Mouse (Mus musculus) stomach, embryonic 15.5 days (tissue): ENCODE results near the gene Upp1. TPM values are rescaled to one million over a fixed set of nuclear protein-coding genes. Genes with fewer than 3 reads are reported as not detected.
"Not testable (repeated sequence)": the region's sequence is repeated elsewhere in the genome, so short reads cannot be mapped to it uniquely, and the experiment has no call there.

Source experiments
- ATAC-seq: fragments of 200-750 bp; cut with Nextera tagmentation; 2 replicates; pipeline ENCODE4 v1.8.0; 2017; ENCODE audit warnings: low read depth, moderate number of reproducible peaks, moderate TSS enrichment; ENCODE audit not compliant: insufficient read depth, low FRiP score
- H3K27ac ChIP-seq: fragments of 300-500 bp; sonication (generic); 2 replicates; pipeline ENCODE4 v1.5.1; 2015; ENCODE audit warnings: mild to moderate bottlenecking, inconsistent platforms
- H3K27me3 ChIP-seq: fragments of 300-500 bp; sonication (generic); replicated peaks from 2 replicates; pipeline ENCODE4 v1.6.1; 2015; ENCODE audit warnings: inconsistent platforms
- H3K36me3 ChIP-seq: fragments of 300-500 bp; sonication (generic); 2 replicates; pipeline ENCODE4 v1.6.1; 2015; ENCODE audit warnings: inconsistent platforms
- H3K4me1 ChIP-seq: fragments of 300-500 bp; sonication (generic); 2 replicates; pipeline ENCODE4 v1.6.1; 2015; ENCODE audit warnings: inconsistent platforms
- H3K4me2 ChIP-seq: fragments of 300-500 bp; sonication (generic); 2 replicates; pipeline ENCODE4 v1.6.1; 2015; ENCODE audit warnings: mild to moderate bottlenecking, inconsistent platforms
- H3K4me3 ChIP-seq: fragments of 300-500 bp; sonication (generic); replicated peaks from 2 replicates; pipeline ENCODE4 v1.5.1; 2015; ENCODE audit warnings: inconsistent platforms
- H3K9ac ChIP-seq: fragments of 300-500 bp; sonication (generic); 2 replicates; pipeline ENCODE4 v1.6.1; 2015; ENCODE audit warnings: inconsistent platforms
- H3K9me3 ChIP-seq: fragments of 300-500 bp; sonication (generic); 2 replicates; pipeline ENCODE4 v1.6.1; 2016; ENCODE audit warnings: inconsistent platforms
- WGBS: fragments of 180-500 bp; shearing (Covaris S2); methylation state at CpG from one replicate; pipeline ENCODE4 v1.1.7; 2015; 5-methylcytosine and 5-hydroxymethylcytosine counted together
- polyA plus RNA-seq: library from polyadenylated mRNA; unstranded; fragments of >200 nt; fragmentation: Nextera tagmentation; extraction: Ambion mirVana; gene quantifications from 2 replicates; pipeline ENCODE4 v1.2.1, GENCODE M21; 2015

Upp1 gene
- polyA plus RNA-seq, 1 experiment from 2014 or later, result 10.0 TPM

GRCm38 (mm10) chr11:9126373-9127107 lies 8.6 kb downstream of the Upp1 start:
- 68% methylated on average over 5 of the region's 5 CpGs for WGBS
- Histone ChIP-seq H3K27me3 (no peaks in the 10 kb centered on the region), H3K4me1 (no peaks in the 10 kb centered on the region), H3K9ac (no peak overlapping the region), H3K27ac (no peak overlapping the region), H3K36me3 (no peaks in the 10 kb centered on the region), H3K9me3 (no peaks in the 10 kb centered on the region), H3K4me3 (no peak overlapping the region), H3K4me2 (no peak overlapping the region)
- no peak for ATAC-seq

GRCm38 (mm10) chr11:9128110-9128509 lies 10.2 kb downstream of the Upp1 start:
- Histone ChIP-seq H3K4me2 (no peak overlapping the region), H3K4me3 (no peak overlapping the region), H3K9me3 (no peaks in the 10 kb centered on the region), H3K36me3 (no peaks in the 10 kb centered on the region), H3K4me1 (no peaks in the 10 kb centered on the region), H3K27me3 (no peaks in the 10 kb centered on the region), H3K27ac (no peak overlapping the region), H3K9ac (no peak overlapping the region)
- ATAC-seq, result no peak
- 55% methylated on average over 2 of the region's 2 CpGs for WGBS

DNA sequence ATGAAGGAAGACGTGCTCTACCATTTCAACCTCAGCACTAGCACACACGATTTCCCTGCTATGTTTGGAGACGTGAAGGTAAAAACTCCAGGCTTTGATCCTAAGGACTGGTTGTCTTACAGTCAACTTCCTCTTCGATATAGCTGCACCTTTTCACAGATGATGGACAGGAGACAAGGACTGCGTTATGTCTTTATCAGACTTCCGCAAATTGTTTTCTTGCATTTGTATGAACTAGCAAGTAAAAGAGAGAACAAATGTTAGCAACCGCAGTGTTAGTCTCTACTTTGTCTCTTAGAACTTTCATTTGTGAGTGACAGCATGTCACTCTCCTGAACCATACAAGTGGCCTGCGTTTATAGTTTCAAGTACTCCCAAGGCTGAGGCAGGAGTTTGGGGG lies 11.6 kb downstream of the Upp1 start:
- Histone ChIP-seq H3K36me3 (no peaks in the 10 kb centered on the region), H3K9ac (no peak overlapping the region)

GRCm38 (mm10) chr11:9131688-9132087 lies 13.8 kb downstream of the Upp1 start:
- no peaks in the 10 kb centered on the region for H3K27me3 ChIP-seq
- H3K4me2 ChIP-seq, result no peak overlapping the region
- H3K4me3 ChIP-seq, result no peak overlapping the region
- WGBS, result 81% methylated on average over 7 of the region's 7 CpGs
- ATAC-seq, result peak; percentile 44; the same call in 1 of the 2 replicates
- no peak overlapping the region for H3K9ac ChIP-seq
- H3K4me1 ChIP-seq, result no peaks in the 10 kb centered on the region
- no peak overlapping the region for H3K27ac ChIP-seq
- H3K36me3 ChIP-seq, result no peaks in the 10 kb centered on the region
- no peaks in the 10 kb centered on the region for H3K9me3 ChIP-seq

More for the DNA sequence above, 11.6 kb downstream of the Upp1 start:
- H3K27me3 ChIP-seq, result no peaks in the 10 kb centered on the region
- no peak overlapping the region for H3K4me2 ChIP-seq
- no peaks in the 10 kb centered on the region for H3K9me3 ChIP-seq
- ATAC-seq, result no peak
- no peak overlapping the region for H3K27ac ChIP-seq
- no peaks in the 10 kb centered on the region for H3K4me1 ChIP-seq
- WGBS, result 89% methylated on average over 8 of the region's 8 CpGs
- no peak overlapping the region for H3K4me3 ChIP-seq

DNA sequence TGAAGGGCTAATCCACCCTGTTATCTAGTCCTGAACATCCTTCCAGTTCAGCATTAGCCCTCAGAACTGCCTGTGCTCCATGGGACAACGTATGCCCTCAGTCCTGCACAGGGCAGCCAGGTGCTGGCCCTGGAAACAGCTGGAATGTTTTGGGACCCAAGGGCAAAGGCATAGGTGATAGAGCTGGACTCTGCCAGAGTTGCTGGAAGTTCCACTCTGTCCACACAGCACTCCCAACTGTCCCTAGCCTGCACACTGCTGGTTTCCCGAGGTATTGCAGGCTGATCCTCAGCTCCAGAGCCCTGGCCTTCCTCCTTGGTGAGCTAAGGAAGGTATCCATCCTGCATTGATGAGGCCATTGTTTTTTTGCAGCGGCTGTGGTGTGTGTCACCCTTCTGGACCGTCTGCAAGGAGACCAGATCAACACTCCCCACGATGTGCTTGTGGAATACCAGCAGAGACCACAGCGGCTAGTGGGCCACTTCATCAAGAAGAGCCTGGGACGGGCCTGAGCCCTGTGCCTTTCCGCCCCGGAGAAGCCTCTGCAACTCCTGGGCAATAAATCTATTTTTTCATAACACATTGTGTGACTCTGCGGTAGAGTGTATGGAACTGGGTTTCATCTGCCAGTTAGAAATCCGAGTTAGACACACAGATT lies 17.8 kb downstream of the Upp1 start:
- H3K4me2 ChIP-seq, result no peak overlapping the region
- H3K36me3 ChIP-seq, result no peaks in the 10 kb centered on the region
- no peaks in the 10 kb centered on the region for H3K9me3 ChIP-seq
- no peaks in the 10 kb centered on the region for H3K4me1 ChIP-seq
- H3K4me3 ChIP-seq, result no peak overlapping the region
- ATAC-seq, result 0 out of 2 replicates have a peak, but pooled peaks have one; percentile 12
- WGBS, result 75% methylated on average over 11 of the region's 11 CpGs
- no peaks in the 10 kb centered on the region for H3K27me3 ChIP-seq
- no peak overlapping the region for H3K27ac ChIP-seq
- H3K9ac ChIP-seq, result no peak overlapping the region

DNA sequence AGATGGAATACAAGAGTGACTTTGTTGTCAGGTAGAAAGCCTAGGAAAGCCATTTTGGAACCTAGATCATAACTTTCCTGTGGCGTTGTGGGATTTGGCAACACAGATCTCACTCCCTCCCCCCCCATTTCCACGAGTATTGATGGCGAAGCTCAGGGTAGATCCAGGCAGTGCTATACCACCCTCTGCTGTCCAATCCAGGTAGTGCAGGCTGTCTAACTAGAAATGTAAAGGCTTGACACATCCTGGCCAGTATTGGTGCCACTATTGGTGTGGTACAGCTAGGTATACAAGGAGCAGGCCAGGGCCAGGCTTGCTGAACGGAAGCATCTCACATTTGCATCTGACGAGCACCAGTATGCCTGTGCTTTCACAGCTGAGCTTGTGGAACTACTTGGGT lies 18.6 kb downstream of the Upp1 start:
- no peak; the same call in 1 of the 2 replicates for ATAC-seq

DNA sequence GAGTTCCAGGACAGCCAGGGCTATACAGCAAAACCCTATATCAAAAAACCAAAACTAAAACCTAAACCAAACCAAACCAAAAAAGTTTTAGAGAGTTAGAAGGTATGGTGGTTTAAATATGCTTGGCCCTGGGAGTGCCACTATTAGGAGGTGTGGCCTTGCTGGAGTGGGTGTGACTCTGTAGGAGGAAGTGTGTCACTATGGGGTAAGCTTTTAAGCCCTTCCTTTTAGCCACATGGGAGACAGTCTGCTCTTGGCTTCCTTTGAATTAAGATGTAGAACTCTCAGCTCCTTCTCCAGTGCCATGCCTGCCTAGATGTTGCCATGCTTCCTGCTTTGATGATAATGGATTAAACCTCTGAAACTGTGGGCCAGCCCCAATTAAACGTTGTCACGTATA lies 27.2 kb downstream of the Upp1 start:
- Histone ChIP-seq H3K27me3 (no peaks in the 10 kb centered on the region), H3K27ac (no peak overlapping the region), H3K36me3 (no peaks in the 10 kb centered on the region), H3K9ac (no peak overlapping the region), H3K4me2 (no peak overlapping the region), H3K4me3 (no peak overlapping the region), H3K4me1 (no peaks in the 10 kb centered on the region), H3K9me3 (no peaks in the 10 kb centered on the region)
- no peak for ATAC-seq
- 95% methylated on average over 2 of the region's 2 CpGs for WGBS

More for the DNA sequence above, 18.6 kb downstream of the Upp1 start:
- 11% methylated on average over 5 of the region's 5 CpGs for WGBS
- Histone ChIP-seq H3K4me2 (no peak overlapping the region), H3K27me3 (no peaks in the 10 kb centered on the region), H3K9me3 (no peaks in the 10 kb centered on the region), H3K36me3 (no peaks in the 10 kb centered on the region), H3K27ac (no peak overlapping the region), H3K9ac (no peak overlapping the region), H3K4me1 (no peaks in the 10 kb centered on the region), H3K4me3 (no peak overlapping the region)

- H3K4me3 ChIP-seq, result no peak overlapping the region
- no peak overlapping the region for H3K27ac ChIP-seq
- no peaks in the 10 kb centered on the region for H3K36me3 ChIP-seq
- ATAC-seq, result no peak
- H3K4me2 ChIP-seq, result no peak overlapping the region
- H3K9ac ChIP-seq, result no peak overlapping the region
- H3K4me1 ChIP-seq, result no peaks in the 10 kb centered on the region
- H3K27me3 ChIP-seq, result no peaks in the 10 kb centered on the region
- 86% methylated on average over 4 of the region's 4 CpGs for WGBS
- no peaks in the 10 kb centered on the region for H3K9me3 ChIP-seq
These were observed 28.2 kb downstream of the Upp1 start for GRCm38 (mm10) chr11:9146115-9146514.

DNA sequence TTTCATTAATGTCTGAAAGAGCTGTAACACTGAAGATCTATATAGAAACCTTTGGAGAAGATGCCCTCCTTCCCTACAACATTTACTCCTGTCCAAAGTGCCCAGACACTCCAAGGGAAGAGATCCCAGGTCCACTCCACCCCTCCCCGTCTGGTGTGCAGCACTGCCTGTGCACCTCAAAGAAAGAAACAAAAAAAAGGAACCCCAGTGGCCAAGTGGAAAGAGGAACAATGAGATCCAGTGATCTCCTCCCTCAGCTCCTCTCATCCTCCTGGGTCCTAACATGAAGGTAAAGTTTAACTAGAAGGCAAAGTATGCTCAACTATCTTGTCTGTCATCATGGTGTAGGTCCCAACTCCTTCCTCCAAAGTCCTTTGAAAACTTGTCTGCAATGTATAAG lies 28.8 kb downstream of the Upp1 start:
- no peaks in the 10 kb centered on the region for H3K27me3 ChIP-seq
- no peaks in the 10 kb centered on the region for H3K4me1 ChIP-seq
- H3K36me3 ChIP-seq, result no peaks in the 10 kb centered on the region
- H3K9ac ChIP-seq, result no peak overlapping the region
- ATAC-seq, result no peak
- no peak overlapping the region for H3K4me3 ChIP-seq
- no peak overlapping the region for H3K27ac ChIP-seq
- H3K4me2 ChIP-seq, result no peak overlapping the region
- 89% methylated on average over 1 of the region's 1 CpGs for WGBS
- H3K9me3 ChIP-seq, result no peaks in the 10 kb centered on the region

DNA sequence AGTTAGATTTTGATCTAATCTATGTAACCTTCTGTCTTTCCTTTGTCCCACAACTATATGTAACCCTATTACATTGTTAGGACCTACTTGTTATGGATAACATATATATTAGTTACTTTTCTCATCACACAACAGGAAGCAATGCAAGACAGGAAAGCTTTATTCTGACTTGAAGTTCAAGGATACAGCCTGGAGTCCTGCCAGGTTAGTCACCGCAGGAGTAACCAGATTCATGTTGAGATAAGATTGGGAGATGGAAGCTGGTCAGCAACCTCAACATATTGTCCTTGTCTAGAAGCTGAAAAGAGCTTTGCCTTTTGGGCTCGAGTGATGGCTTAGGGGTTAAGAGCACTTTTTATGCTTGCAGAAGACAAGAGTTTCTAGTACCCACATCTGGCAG lies 30.3 kb downstream of the Upp1 start:
- Histone ChIP-seq H3K9me3 (no peaks in the 10 kb centered on the region), H3K4me1 (no peaks in the 10 kb centered on the region), H3K4me2 (no peak overlapping the region), H3K36me3 (no peaks in the 10 kb centered on the region), H3K27me3 (no peaks in the 10 kb centered on the region), H3K4me3 (no peak overlapping the region), H3K9ac (no peak overlapping the region), H3K27ac (no peak overlapping the region)
- ATAC-seq, result no peak
- 73% methylated on average over 2 of the region's 2 CpGs for WGBS

DNA sequence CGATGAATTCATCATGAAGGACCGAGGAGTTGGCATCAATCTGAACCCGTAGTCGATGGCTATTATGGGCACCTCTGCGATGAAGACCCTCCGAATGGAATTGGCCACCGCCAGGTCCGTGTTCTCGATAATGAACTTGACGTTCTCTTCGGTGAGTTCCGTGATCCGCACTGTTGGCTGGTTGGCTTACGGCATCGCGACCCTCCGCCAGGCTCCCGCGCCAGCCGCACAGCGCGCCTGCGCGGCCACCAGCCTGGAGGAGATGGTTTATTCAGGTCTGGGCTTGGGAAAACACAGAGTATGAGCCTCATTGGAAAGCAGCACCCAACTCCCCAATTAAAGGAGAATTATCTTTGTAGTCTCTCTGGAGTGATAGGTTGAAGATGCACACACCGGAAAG lies 32.5 kb downstream of the Upp1 start:
- not testable (repeated sequence) for H3K9ac ChIP-seq, H3K4me2 ChIP-seq, H3K27me3 ChIP-seq, H3K4me3 ChIP-seq, H3K27ac ChIP-seq, H3K36me3 ChIP-seq, H3K9me3 ChIP-seq, H3K4me1 ChIP-seq, ATAC-seq
- 77% methylated on average over 25 of the region's 25 CpGs for WGBS

DNA sequence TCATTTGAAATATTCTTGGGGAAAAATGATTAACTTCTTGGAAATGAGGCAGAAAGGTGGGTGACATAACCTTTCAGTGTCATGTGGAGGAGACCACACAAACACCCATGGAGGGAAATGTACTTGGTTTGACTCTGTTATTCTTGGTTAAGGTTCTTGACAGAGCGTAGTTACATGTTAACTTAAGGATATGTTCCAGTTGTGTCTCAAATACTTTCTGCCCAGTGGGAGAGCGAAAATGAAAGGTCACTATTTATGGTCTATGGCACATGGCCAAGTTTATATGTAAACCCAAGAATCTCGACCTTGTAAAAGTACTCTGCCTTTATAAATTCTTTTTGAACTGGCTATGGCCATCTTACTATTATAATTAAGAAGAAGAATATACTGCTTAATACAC lies 42.0 kb downstream of the Upp1 start:
- no peaks in the 10 kb centered on the region for H3K36me3 ChIP-seq
- H3K27ac ChIP-seq, result no peak overlapping the region
- H3K27me3 ChIP-seq, result no peaks in the 10 kb centered on the region
- no peaks in the 10 kb centered on the region for H3K9me3 ChIP-seq
- H3K9ac ChIP-seq, result no peak overlapping the region
- H3K4me2 ChIP-seq, result no peak overlapping the region
- no peak overlapping the region for H3K4me3 ChIP-seq
- no peak for ATAC-seq
- 28% methylated on average over 3 of the region's 3 CpGs for WGBS
- no peaks in the 10 kb centered on the region for H3K4me1 ChIP-seq
